Mouse (Mus musculus): ENCODE measurements at regions not wholly inside any gene's neighbourhood (a gene's known extent, or its start where the extent isn't known, plus 50 kb on each side); places are given as distances from the start of the nearest gene placed in this dataset.

DNA sequence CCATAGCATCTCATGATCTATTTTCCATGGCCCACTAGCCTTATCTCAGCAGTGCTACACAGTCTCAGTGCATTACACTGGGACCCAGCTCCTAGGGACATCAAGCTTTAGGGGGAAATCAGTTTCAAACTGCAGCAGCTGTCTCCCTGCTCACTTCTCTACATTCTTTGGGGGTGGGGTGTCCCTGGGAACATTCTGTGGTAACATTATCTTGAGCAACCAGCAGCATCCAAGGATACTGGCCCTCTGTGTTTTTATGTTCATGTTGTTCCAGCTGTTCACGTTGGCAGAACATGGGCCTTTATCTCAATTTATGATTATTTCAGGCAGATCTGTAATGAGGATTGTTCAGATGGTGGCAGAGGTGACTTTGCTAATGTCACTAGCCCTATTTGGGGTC, 308.2 kb downstream of the Glrx3 start:
- no peak for DNase-seq

DNA sequence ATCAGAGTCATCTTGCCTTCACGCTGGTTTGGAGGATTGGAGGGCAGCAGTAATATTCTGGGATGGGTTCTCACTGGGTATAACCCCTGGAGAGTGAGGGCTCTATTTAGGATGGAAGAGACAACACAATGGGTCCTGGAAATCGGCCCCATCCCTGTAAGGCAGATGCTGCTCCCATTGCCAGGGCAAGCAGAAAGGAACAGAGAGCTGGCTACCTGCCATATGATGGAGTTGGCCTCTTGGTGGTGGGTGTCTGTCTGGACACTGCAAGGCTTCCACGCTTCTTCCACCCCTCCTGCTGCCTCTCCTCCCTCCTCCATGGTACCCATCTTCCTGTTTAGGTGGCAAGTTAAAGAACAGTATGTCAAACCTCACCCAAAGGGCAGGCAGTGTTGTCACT, 308.6 kb downstream of the Glrx3 start:
- no peak for DNase-seq
- intact Hi-C loops (cut with DNase I) = no loop called here

More for the DNA sequence above, 308.2 kb downstream of the Glrx3 start:
- intact Hi-C loops (cut with DNase I) = no loop called here

DNA sequence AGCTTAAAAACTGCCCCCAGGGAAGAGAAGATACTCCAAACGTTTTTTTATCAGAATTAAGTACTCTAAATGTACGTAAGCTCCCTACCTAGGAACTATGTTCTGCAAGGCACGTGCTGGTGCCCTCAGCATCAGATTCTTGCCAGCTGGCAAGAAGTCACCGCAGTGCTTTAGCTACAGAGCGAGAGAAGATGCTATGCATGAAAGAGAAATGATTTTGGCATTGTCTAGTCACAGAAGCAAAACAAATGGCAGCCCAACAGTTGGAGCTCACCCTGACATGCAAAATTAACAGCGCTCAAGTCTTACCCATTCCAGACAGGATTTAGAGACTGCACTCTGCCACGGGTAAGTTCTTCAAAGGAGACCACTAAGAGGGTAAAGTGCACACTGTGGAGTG, 311.5 kb downstream of the Glrx3 start:
- no peak for DNase-seq
- intact Hi-C loops (cut with DNase I) = no loop called here

DNA sequence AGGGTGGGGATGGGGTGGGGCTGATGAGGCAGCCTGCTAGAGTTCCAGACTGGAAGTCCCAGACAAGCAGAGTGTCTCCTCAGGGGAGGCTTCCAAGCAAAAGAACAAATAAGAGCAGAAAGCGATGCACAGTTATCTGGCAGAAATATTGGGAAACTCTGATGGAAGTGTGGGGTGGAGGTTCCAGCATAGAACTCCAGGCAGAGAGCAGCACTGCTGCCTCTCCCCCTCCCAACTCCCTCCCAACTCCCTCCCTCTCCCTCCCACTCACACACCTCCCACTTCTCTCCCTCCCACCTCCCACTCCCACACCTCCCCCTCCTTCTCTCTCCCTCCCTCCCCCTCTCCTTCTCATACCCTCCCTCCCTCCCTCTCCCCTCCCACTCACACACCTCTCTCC, 313.3 kb downstream of the Glrx3 start:
- no peak for DNase-seq
- intact Hi-C loops (cut with DNase I) = no loop called here

GRCm38 (mm10) chr7:137751151-137751859, 313.9 kb downstream of the Glrx3 start:
- DNase-seq = no peak

DNA sequence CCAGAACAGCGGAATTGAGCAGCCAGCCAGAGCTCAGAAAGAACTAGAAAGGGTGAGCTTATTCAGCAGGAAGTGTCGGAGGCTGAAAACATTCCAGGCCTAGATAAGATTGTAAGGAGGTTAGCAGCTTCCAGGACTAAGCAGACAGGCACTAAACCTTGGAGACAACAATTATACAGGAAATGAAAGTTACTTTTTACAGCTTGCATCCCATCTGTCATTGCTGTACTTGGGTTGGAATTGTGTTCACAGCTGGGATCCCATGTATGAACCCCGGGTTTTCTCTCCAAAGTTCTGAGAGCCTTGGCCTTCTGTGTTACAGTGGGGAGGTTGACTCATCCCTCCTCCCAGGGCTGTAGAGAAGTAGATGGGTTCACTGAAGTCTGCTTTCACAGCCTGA, 328.5 kb downstream of the Glrx3 start:
- intact Hi-C loops (cut with DNase I) = no loop called here
- no peak for DNase-seq

More at GRCm38 (mm10) chr7:137751151-137751859, 313.9 kb downstream of the Glrx3 start:
- intact Hi-C loops (cut with DNase I) = no loop called here

GRCm38 (mm10) chr7:137766721-137767120, 329.3 kb downstream of the Glrx3 start:
- no peak for DNase-seq
- intact Hi-C loops (cut with DNase I) = no loop called here

GRCm38 (mm10) chr7:137773051-137773964, 335.9 kb downstream of the Glrx3 start:
- no peak for DNase-seq
- intact Hi-C loops (cut with DNase I) = no loop called here

GRCm38 (mm10) chr7:137773965-137774310, 336.5 kb downstream of the Glrx3 start:
- intact Hi-C loops (cut with DNase I) = no loop called here
- no peak for DNase-seq

GRCm38 (mm10) chr7:137783954-137784353, 346.5 kb downstream of the Glrx3 start:
- intact Hi-C loops (cut with DNase I) = loop anchor here (2.0 to 5.0 kb wide), 2 partner anchors 181 to 307 kb away; no protein-coding TSS in a partner anchor

GRCm38 (mm10) chr7:137805361-137805760, 367.9 kb downstream of the Glrx3 start:
- intact Hi-C loops (cut with DNase I) = no loop called here
- peak; percentile 50 to 61 for DNase-seq

More at GRCm38 (mm10) chr7:137783954-137784353, 346.5 kb downstream of the Glrx3 start:
- peak; percentile 27 to 45 for DNase-seq

DNA sequence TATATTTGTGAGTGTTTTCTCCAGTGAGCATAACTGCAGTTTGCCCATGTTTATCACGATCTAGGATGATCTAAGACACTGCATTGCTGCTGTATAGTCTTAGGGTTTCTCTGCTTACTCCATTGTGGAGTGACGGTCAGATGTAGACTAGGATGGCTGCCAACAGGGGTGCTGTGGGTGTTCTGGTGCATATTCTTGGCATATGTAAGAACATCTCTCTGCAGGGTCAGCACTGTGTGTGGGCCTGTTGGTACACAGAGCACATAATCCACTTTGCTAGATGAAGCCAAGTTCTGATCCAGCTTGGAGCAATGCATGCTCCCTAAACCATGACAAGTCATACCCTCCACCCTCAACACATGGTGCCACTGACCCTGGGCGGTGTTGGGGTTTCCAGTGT, 375.4 kb downstream of the Glrx3 start:
- intact Hi-C loops (cut with DNase I) = no loop called here
- DNase-seq = no peak

DNA sequence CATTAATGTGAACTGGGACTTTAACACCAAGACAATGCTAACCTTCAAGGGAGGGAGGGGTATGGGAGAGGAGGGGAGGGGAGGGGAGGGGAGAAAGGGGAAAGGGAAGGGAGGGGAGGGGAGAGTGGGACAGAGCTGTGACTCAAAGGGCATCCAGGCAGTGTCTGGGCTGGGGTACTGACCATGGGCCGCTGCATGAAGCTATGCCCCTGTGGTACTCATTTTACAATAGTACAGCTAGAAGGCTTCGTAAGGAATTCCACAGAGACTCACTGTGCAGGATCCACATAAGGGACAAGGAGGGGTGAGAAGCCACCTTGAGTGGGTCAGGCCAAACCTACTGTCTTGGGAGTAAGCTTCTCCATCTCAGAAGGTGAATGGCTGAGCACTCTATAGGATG, 403.1 kb downstream of the Glrx3 start:
- intact Hi-C loops (cut with DNase I) = no loop called here
- no peak for DNase-seq

DNA sequence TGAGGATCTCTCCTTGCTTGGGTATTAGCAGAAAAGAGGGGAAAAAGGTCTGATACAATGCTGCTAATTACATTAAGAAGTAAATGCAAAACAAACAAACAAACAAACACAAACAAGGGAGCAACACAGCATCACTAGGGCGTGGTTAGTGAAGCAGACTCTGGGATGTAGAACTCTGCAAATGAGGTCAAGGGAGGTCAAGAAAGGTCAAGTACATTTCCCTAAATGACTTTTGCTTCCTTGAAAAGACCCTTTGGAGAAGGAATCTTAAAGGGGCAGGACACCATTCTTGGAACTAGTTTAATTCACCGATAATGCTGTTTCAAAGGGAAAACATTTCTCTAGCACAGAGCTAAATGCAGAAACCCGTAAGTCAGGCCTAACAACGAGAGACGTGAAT, 403.6 kb downstream of the Glrx3 start:
- DNase-seq = no peak
- intact Hi-C loops (cut with DNase I) = no loop called here

DNA sequence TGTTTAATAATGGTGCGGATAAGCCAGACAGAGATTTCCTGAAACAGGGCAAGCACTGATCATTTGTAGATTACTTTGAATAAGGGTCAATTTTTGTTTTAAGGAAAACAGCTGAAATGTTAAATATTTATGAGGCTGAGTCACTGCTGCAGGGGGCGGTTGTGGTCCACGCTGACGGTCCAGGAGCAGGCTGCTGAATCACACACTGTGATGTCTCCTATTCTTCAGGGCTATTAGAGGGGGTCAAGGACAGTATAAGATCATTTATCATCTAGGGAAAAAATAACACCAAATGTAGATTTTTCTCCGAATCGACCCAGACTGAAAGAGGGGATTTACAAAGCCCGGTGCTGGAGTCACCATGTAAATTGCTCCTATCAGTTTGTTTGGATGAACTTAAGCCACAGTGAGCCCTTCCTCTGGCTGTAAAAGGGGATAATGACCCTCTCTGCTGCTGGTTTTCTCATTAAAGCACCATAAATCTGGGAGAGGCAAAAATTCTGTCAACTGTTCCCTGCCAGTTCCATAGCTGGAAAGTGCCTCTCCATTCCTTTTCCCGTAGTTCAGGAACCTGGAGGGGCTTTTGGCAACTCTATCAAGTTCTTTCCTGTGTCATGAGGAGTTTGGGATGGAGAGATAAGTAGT, 404.2 kb downstream of the Glrx3 start:
- no peak for DNase-seq
- intact Hi-C loops (cut with DNase I) = no loop called here

DNA sequence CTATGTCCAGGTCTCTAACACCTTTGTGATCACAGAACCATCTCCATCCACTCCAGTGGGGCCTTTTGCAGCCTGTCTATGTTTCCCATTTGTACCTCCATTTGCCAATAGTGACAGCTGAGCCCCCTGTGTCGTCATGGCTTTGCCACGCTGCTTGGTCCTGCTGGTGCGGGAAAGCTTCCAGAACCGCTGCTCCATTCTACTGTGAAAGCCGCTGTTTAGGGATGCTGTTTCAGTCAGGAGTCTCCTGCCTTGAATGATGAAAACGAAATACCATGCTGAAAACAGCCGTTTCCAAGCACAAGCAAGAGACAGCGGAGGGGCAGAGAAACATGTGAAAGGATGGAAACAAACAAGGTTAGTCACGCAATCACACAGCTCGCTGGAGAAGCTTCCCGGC, 410.4 kb downstream of the Glrx3 start:
- no peak for DNase-seq
- intact Hi-C loops (cut with DNase I) = no loop called here

DNA sequence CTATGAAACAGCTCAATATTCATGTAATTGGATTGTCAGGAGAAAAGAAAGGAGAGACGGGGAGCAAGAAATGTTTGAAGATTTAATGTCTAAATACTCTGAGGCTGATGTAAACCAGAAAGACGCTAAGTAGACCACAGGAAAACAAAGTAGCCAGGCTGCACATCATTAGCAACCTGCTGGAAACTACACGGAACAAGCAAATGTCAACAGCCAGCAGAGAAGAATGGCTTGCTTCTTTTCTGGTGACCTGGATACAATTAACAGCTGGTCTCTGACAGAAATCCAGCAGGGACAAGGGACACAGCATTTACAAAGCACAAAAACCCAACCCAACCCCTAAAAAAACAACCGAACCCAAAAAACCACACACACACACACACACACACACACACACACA, 413.6 kb downstream of the Glrx3 start:
- intact Hi-C loops (cut with DNase I) = no loop called here
- no peak for DNase-seq

DNA sequence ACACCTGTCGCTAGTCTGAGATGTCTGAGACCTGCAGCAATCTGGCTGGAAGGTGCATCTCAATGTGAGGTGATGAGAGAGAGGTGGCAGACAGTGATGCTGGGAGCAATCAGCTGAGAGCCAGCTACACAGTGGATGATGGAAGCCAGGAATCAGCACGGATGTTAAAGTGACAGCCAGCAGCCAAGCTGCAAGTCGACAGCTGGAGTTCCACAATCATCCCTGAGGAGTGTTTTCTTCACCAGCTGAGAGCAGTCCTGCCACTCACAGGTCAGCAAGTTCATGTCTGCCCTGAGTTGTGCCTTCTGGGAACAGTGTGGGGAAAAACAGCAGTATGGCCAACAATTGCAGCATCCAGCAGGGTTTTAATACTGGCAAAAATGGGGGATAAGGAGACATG, 422.3 kb downstream of the Glrx3 start:
- intact Hi-C loops (cut with DNase I) = no loop called here

DNA sequence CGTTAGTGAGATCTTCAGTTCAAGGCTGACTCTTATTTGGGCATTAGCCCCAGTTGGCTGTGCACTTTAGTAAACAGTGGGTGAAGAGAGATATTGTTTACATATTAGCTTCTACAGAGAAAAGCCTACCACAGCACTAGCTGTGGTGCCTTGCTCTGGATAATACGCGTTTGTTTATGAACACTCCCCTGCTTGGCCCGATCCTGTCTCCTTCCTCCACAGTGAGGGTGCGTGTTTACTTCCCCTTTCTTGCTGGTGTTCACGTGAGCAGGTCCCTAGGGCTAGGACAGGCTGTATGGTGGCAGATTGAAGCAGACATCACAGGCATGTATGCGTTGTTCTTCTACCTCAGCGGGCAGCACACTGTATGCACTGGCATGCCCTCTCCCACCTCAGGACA, 423.1 kb downstream of the Glrx3 start:
- no peak for DNase-seq
- intact Hi-C loops (cut with DNase I) = no loop called here

More for the DNA sequence above, 422.3 kb downstream of the Glrx3 start:
- DNase-seq = peak in 1 of 2 experiments; percentile 6

- intact Hi-C loops (cut with DNase I) = no loop called here
- DNase-seq = peak in 1 of 2 experiments; percentile 13
Observed at GRCm38 (mm10) chr7:137864912-137865311, 427.5 kb downstream of the Glrx3 start.

GRCm38 (mm10) chr7:137865457-137865856, 428.0 kb downstream of the Glrx3 start:
- intact Hi-C loops (cut with DNase I) = no loop called here
- DNase-seq = peak in 1 of 2 experiments; percentile 4
